Mouse (Mus musculus) frontal cortex, adult 2 months (tissue): Measurements from ENCODE around the gene Zc3h12a. TPM values are rescaled to one million over a fixed set of nuclear protein-coding genes. Genes with fewer than 3 reads are reported as not detected.
A peak's percentile ranks its signal among the peaks of the same experiment; 100 is the strongest.

Source experiments
- DNase-seq, 2 experiments: peaks; one replicate each; pipeline ENCODE4 v3.0.0; 2022; ENCODE audit warnings: low spot score in 1 of 2; ENCODE audit errors: extremely low spot score in 1 of 2
- polyA plus RNA-seq: library from polyadenylated mRNA; depleted of rRNA; stranded (reverse); fragments of >200 nt; gene quantifications from 2 replicates; pipeline ENCODE4 v1.2.3, GENCODE M21; 2012; rRNA removed

Zc3h12a gene
- polyA plus RNA-seq, 1 experiment = 1.3 TPM

DNA sequence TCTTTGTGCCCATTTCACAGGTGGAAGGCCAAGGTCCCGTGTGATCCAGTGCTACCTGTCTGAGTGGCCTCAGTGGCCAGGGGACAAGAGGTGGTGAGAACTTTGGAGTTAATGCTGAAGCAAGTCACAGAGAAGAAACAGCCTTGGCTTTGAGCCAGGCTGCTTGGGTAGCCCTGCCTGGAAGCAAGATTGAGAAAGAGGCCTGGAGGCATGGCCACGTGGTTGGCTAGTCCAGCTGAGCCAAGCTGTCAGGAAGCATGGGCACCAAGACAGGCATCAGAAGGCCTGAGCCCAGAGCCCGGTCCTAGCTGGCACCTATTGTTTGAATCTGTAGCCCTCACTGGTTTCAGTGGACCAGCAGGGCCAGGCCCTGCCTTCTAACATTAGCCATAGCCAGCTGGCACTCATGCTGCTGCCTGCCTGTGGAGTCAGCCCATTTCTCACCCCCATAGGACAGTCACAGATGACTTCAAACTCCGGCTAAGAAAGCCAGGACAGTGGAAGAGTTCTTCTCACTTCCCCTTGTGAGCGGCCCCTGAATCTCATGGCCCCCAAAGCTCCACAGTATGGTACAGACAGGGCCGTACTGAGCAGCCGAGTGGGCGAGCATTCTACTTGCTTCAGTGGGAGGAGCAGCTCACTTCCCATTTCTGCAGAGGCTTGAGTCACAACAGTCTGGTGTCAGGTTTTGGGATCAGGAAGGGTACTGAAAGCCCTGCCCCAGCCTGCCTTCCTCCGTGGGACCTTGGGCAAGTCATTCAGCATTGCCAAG lies 11.4 kb downstream of the Zc3h12a start:
- peak; percentile 56 to 68 for DNase-seq

DNA sequence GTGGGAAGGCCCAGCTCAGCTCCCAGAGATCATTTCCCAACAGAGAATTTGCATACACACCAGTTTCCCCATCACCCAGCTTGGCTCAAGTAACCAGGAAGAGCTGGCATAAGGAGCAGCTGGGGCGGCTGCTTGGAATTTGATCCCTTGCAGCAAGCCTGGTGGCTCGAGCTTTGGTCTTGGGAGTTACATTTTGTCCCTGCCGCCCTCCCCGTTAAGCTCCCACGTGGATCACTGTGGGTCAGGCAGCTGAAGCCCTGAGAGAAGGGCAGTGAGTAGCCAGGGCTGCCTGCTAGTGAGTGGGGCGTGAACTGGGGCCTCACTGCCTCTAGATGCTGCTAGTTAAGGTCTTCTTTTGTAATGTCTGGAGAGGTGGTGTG lies 11.9 kb downstream of the Zc3h12a start:
- no peak for DNase-seq

DNA sequence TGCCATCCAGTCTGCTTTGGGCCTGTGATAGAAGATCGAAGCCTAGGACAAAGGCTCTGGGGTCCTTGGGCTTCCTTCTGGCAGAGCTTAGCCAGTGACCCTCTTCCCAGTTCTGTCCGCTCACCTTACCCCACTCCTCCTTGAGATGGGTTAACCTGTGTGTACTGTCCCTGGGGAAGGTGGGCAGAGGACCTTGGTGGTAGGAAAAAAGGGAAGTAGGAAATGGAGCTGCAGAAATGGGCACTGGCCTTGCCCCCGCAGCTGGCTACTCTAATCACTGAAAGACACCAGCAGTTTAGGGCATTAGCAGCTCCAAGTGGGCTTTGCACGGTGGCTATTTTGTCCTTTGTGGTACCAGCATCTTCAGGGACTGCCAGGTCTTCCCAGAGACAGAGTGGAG lies 12.6 kb downstream of the Zc3h12a start:
- DNase-seq = no peak

DNA sequence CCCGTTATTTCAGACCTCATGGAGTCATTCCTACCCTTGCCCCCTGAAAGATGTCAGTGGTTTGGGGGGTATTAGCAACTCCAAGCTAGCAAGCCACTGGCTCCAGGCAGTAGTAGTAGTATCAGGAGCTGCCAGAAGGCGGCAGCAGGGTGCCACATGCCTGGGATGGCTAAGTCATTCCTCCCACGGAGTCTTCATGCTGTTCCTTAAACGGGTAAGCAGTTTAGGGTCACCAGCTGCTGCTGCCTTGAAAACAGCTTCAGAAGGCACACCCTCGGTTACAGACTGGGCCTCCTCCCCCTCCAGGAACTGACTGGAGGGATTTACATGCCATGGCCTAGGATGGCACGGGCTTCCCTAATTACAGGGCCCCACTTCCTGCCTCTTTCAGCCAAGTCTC lies 13.0 kb downstream of the Zc3h12a start:
- DNase-seq = peak; percentile 85 to 96

DNA sequence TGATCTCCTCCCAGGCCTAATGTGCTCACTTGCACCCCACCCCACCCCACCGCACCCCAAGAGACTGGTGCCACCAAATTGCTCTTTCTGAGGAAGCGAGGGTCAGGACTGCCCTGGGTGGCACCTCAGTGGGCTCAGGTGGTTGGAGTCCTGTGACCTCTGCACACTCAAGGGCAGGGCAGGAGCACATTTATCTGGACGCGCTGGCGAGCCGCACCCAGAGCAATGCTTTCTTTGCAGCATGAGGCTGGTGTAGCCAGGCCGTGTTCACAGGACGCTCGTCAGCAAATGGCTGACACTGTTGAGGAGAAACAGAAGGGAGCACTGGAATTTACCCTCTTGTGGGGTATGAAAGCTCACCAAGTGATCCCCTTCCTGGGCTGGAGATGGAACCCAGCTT lies 22.3 kb downstream of the Zc3h12a start:
- no peak for DNase-seq

DNA sequence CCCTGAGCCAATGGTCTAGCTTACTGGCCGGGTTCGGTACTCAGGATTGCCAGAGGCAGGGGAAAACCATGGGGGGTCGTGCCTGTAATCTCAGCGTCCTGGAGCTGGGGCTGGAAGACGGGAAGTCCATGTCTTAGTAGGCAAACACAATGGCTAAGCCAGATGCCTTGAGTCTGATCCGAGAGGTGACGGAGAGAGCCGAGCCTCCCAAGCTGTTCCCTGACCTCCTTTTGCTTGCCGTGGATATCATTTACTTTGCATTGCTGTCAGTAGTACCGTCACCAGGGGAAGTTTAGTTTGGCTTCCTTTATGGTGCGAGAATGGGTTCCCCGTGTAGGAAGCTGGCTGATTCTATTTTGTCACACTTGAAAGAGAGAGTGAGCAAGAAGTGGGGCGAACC lies 26.3 kb downstream of the Zc3h12a start:
- peak in 1 of 2 experiments; percentile 21 for DNase-seq

DNA sequence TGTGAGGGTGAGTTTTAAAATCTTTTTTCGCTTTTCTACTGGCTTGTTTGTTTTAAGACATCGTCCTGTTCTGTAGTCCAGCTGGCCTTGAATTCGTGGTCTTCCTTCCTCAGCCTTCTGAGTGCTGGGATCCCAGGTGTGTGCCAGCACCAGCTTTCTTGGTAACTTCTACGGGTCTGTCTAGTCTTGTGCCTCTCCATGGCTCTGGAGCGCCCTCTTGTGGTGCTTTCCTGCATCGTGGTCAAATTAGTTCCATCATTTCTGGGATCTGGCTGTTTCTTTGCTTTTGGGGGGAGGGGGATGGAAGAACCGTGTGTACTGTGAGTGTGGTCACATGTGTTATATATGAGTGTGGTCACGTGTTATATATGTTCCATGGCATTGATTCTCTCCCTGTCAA lies 28.2 kb downstream of the Zc3h12a start:
- peak; percentile 52 to 94 for DNase-seq

DNA sequence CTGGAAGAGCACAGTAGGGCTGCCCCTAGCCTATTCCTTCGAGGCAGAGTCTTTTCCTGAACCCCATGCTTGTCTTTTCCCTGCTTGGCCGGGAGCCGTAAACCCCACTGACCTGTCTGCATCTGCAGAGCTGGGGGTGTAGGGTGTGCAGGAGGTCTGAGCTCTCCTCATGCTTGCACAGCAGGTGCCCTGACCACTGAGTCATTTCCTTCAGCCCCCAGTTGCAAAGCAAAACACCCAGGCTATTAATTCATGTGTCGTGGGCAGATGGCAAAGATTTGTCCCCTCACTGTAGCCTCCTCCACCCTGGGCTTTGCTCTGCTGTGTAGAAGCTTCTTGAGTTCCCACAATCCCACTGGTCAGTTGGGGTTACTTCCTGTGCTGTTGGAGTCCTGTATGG lies 30.2 kb downstream of the Zc3h12a start:
- no peak for DNase-seq

DNA sequence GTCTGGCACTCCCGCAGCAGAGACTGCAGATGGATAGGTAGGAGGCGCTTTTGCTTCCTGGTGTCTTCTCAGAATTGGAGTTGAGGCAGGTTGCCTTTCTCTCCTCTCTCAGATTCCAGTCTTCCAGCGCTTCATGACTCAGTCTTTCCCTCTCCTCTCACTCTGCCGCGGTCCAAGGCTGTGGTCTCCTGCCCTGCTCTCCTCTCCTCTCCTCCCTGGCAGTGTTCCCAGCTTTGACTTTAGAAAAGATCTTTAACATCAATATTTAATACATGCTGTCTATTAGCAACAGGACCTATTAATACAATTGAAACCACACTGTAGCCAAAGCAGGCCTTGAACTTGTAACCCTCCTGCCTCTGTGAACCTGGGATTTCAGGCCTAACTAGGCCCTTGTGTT lies 31.6 kb downstream of the Zc3h12a start:
- DNase-seq = no peak

DNA sequence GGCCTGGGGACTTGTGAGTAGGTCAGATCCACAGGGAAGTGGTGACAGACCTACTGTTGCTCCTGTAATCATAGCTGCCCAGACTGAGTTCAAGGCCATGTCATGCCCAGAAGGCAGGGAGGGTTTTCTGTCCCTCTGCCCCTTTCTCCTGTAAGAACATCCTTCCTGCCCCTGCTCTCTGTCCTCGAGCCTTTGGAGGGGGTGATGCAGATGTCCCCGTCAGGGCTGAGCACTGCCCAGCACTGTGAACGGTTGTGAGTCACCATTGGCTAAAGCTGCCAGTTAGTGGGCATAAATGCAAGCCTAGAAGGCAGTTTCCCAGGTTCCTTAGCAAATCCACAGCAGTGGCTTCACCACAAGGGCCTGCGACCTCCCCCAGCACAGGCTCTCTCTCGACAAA lies 34.6 kb downstream of the Zc3h12a start:
- DNase-seq = no peak

DNA sequence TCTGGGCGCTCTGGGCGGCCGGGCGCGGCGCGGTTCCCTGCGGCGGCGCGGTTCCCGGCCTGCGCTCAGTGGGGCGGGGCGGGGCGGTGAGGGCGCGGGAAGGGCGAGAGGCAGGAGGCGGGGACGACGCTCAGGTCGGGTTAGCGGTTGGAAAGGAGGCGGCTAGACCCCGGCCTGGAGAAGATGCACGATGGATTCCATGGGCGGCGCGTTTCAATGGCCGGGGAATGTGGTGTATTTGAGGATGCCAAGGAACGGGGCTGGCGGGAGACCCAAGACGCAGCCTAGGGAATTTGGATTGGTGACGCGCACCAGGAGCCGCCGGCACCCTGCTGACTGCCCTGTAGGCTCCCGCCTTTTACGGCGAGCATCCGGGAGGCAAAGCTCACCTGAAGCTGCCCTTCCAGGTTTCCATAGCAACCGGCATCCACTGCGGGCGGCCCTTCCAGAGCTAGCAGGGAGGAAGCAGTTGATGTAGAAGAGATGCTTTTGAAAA lies 42.2 kb downstream of the Zc3h12a start:
- peak; percentile 58 to 75 for DNase-seq

DNA sequence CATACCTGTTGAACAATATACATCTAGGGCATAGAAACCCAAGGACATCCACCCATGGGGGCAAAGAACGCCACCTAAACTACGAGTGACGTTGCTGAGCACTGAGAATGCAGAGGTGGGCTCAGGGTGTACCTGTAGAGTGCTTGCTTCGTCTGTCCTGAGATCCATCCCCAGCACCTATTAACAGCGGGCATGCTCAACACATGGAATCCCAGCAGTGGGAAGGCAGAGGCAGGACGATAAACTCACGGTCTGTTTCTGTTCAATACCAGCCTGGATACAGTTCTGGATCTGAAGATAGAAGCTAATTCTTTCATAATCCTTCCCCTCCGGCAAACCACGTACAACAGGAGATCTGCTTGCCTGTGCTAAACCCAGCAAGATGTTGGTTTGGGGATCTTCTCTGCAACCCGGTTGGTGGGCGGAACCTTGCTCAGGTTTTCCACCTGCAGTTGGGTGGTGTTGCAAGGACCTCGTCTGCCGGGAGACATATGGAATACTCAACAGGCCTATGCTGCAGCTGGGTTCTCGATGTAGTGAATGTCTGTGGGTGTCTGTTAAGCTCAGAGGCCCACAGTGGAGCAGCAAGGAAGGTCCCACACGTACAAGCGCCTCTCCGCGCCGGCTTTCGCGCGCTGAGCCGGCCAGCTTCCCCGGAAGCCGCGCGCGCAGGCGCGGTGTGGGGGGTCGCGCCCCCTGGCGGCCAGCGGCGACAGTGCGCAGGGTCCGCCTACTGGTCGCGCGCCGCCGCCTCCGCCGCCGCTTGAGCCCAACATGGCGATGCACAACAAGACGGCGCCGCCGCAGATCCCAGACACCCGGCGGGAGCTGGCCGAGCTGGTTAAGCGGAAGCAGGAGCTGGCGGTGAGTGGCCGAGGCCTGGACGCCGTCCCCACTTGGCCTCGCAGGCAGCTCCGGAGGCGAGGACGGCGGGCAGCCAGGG lies 43.0 kb downstream of the Zc3h12a start, which contains the start of gene Meaf6:
Gene Meaf6 (plus strand): TSS at position 732 of the 943 bp plus-strand sequence.
- peak; percentile 72 to 94 for DNase-seq

DNA sequence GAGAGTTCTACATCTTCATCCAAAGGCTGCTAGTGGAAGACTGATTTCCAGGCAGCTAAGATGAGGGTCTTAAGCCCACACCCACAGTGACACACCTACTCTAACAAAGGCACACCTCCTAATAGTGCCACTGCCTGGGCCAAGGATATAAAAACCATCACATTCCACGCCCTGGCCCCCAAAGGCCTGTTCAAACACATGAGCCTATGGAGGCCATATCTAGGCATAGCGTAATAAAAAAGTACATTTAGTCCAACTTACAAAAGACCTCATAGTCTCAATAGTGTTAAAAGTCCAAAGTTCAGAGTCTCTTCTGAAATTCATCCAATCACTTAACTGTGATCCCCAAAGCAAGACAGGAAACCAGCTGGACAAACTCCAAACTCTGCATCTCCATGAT lies 48.9 kb downstream of the Zc3h12a start:
- no peak for DNase-seq

DNA sequence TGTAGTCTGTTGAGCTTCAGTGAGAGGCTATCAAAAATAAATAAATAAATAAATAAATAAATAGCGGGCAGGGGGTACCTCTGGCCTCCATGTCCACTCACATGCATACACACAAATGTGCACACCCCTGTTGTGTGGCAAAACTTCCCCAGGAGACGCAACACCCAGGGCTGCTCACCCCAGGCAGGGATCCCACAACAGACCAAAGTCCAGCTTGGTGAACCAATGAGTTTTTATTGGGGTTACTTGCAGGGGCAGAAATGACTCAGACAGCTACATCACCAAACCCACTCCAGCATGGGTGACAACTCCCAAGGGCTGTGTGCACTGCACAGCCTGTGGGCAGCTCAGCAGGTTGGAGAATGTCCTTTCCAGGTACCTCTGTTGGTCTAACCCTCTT lies 49.9 kb downstream of the Zc3h12a start:
- DNase-seq = no peak

Other genes starting within 250 kb of the Zc3h12a start
- 49.8 and 50.9 TPM in 2 replicates for gene Epha10, start 246.9 kb downstream of the Zc3h12a start, polyA plus RNA-seq
- 20.9 and 21.3 TPM in 2 replicates for gene 9930104L06Rik, start 190.8 kb downstream of the Zc3h12a start, polyA plus RNA-seq
- 2.0 and 2.6 TPM in 2 replicates for gene Cdca8, start 188.5 kb downstream of the Zc3h12a start, polyA plus RNA-seq
- 3.6 and 8.3 TPM in 2 replicates for gene Rspo1, start 141.4 kb downstream of the Zc3h12a start, polyA plus RNA-seq
- gene Gnl2, start 111.3 kb downstream of the Zc3h12a start, polyA plus RNA-seq = 115 and 127 TPM in 2 replicates
- gene Dnali1, start 62.1 kb downstream of the Zc3h12a start, polyA plus RNA-seq = 0.42 and 0.44 TPM in 2 replicates
- gene Snip1, start 61.2 kb downstream of the Zc3h12a start, polyA plus RNA-seq = 11.6 and 12.0 TPM in 2 replicates
- 105 and 111 TPM in 2 replicates for gene Meaf6, start 42.7 kb downstream of the Zc3h12a start, polyA plus RNA-seq